Mouse (Mus musculus) midbrain, embryonic 13.5 days (tissue): ENCODE measurements around the gene Snd1. TPM values are rescaled to one million over a fixed set of nuclear protein-coding genes. Genes with fewer than 3 reads are reported as not detected.

ENCODE experiments used
- ATAC-seq: fragments of 200-750 bp; cut with Nextera tagmentation; 2 replicates; pipeline ENCODE4 v1.8.0; 2017; ENCODE audit warnings: mild to moderate bottlenecking, moderate TSS enrichment, moderate library complexity
- H3K27ac ChIP-seq: fragments of 300-500 bp; sonication (generic); 2 replicates; pipeline ENCODE4 v1.5.1; 2015; ENCODE audit warnings: inconsistent platforms, mild to moderate bottlenecking, moderate library complexity
- H3K27me3 ChIP-seq: fragments of 300-500 bp; sonication (generic); 2 replicates; pipeline ENCODE4 v1.6.1; 2015; ENCODE audit warnings: mild to moderate bottlenecking, inconsistent platforms
- H3K36me3 ChIP-seq: fragments of 300-500 bp; sonication (generic); 2 replicates; pipeline ENCODE4 v1.6.1; 2015; ENCODE audit warnings: mild to moderate bottlenecking, inconsistent platforms
- H3K4me1 ChIP-seq: fragments of 300-500 bp; sonication (generic); replicated peaks from 2 replicates; pipeline ENCODE4 v1.6.1; 2015; ENCODE audit warnings: inconsistent platforms
- H3K4me2 ChIP-seq: fragments of 300-500 bp; sonication (generic); replicated peaks from 2 replicates; pipeline ENCODE4 v1.6.1; 2015; ENCODE audit warnings: moderate library complexity, mild to moderate bottlenecking, inconsistent platforms
- H3K4me3 ChIP-seq: fragments of 300-500 bp; sonication (generic); replicated peaks from 2 replicates; pipeline ENCODE4 v1.5.1; 2015; ENCODE audit warnings: mild to moderate bottlenecking, inconsistent platforms
- H3K9ac ChIP-seq: fragments of 300-500 bp; sonication (generic); replicated peaks from 2 replicates; pipeline ENCODE4 v1.6.1; 2015; ENCODE audit warnings: mild to moderate bottlenecking, inconsistent platforms
- H3K9me3 ChIP-seq: fragments of 300-500 bp; sonication (generic); 2 replicates; pipeline ENCODE4 v1.6.1; 2016; ENCODE audit warnings: mild to moderate bottlenecking, inconsistent platforms
- WGBS: fragments of 180-500 bp; shearing (Covaris S2); methylation state at CpG from one replicate; pipeline ENCODE4 v1.1.7; 2015; 5-methylcytosine and 5-hydroxymethylcytosine counted together
- polyA plus RNA-seq: library from polyadenylated mRNA; unstranded; fragments of >200 nt; fragmentation: Nextera tagmentation; extraction: Ambion mirVana; gene quantifications from 2 replicates; pipeline ENCODE4 v1.2.1, GENCODE M21; 2015

Gene Snd1
- polyA plus RNA-seq, 1 experiment from 2014 or later = 86.5 TPM

DNA sequence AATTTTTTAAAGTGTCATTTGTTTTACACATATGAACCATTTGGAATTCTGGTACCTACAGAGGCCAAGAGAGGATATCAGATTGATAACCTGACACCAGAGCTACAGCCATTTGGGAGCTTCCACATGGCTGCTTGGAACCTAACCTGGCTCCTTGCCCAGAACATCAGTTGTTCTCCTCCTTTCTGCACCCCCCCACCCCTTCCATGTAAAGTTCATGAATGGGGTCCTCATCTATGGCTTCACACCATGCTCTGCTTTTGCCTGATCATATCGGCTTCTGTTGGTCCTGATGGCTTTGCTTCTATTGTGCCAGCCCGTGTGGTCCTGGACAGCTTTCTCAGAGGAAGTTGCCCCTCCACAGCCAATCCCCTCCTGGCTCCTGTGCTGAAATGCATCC, 156.0 kb downstream of the Snd1 start:
- H3K4me2 ChIP-seq = no peak overlapping the region
- H3K4me1 ChIP-seq = peaks cover 35% of the 10 kb centered on the region
- 66% methylated on average over 2 of the region's 2 CpGs for WGBS
- no peaks in the 10 kb centered on the region for H3K27me3 ChIP-seq
- H3K36me3 ChIP-seq = no peaks in the 10 kb centered on the region
- no peaks in the 10 kb centered on the region for H3K9me3 ChIP-seq
- no peak overlapping the region for H3K27ac ChIP-seq
- no peak overlapping the region for H3K9ac ChIP-seq
- ATAC-seq = no peak
- H3K4me3 ChIP-seq = no peak overlapping the region

DNA sequence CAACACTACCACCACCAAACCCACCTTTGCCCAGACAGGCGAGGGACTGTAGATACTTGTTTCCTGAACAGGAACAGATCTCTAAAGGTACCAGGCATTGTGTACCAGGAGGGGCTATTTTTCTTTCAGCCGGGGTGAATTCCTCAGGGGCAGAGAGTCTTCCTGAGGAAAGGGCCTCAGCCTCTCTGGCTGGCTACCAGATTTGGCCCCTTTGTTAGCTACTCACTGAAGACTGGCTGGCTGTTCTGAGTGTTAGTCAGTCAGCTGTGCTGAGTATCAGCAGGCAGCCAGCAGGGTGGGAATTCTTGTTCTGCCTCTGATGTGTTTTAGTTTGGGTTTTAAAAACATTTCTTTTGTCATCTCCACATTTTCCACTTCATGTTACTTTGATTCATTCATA, 158.2 kb downstream of the Snd1 start:
- H3K36me3 ChIP-seq = no peaks in the 10 kb centered on the region
- H3K4me1 ChIP-seq = peaks cover 39% of the 10 kb centered on the region
- peak; percentile 57 for ATAC-seq
- H3K9me3 ChIP-seq = no peaks in the 10 kb centered on the region
- no peak overlapping the region for H3K4me3 ChIP-seq
- 34% methylated on average over 2 of the region's 2 CpGs for WGBS
- H3K27me3 ChIP-seq = no peaks in the 10 kb centered on the region
- H3K9ac ChIP-seq = no peak overlapping the region
- no peak overlapping the region for H3K4me2 ChIP-seq
- H3K27ac ChIP-seq = no peak overlapping the region

DNA sequence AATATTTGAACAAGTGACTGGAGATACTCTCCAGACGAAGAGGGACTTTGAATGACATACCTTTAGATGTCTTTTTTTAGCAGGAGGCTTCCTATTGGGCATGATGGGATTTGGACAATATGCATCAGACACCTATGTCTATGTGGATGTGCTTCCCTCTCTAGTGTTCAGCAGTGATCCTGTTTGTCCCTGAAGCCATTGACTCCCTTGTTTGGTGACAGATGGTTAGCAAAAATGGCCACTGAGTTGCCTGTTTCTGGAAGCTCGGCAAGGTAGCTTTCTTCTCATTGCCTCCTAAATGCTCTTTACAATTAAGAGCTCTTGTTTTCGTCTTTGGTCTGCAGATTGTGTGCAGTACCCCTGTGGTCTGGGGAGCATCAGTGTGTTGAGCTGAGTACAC, 158.7 kb downstream of the Snd1 start:
- Histone ChIP-seq H3K27ac (no peak overlapping the region), H3K4me3 (no peak overlapping the region), H3K4me1 (peaks cover 33% of the 10 kb centered on the region), H3K27me3 (no peaks in the 10 kb centered on the region), H3K4me2 (no peak overlapping the region), H3K9me3 (no peaks in the 10 kb centered on the region), H3K36me3 (no peaks in the 10 kb centered on the region), H3K9ac (no peak overlapping the region)
- WGBS = 56% methylated on average over 3 of the region's 3 CpGs
- no peak for ATAC-seq

DNA sequence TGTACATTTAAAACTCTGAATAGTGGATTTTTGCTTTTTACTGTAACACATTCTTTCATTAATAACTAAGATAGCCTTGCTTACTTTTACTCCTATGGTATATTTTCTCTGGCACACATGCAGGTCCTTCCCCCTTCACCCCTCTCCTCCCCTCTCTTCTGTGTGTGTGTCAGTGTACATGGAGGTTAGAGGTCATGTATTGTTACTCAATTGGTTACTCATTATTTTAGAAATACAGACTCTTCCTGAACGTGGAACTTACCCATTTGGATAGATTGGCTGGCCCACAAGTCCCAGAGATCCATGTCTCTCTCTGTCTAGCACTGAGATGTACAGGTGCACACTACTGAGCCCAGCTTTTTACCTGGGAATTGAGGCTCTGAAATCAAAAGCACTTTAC, 160.2 kb downstream of the Snd1 start:
- Histone ChIP-seq H3K27me3 (no peaks in the 10 kb centered on the region), H3K9me3 (no peaks in the 10 kb centered on the region), H3K36me3 (no peaks in the 10 kb centered on the region), H3K4me1 (peaks cover 21% of the 10 kb centered on the region), H3K9ac (no peak overlapping the region), H3K4me2 (no peak overlapping the region), H3K4me3 (no peak overlapping the region), H3K27ac (no peak overlapping the region)
- WGBS = 76% methylated on average over 1 of the region's 1 CpGs
- ATAC-seq = no peak

DNA sequence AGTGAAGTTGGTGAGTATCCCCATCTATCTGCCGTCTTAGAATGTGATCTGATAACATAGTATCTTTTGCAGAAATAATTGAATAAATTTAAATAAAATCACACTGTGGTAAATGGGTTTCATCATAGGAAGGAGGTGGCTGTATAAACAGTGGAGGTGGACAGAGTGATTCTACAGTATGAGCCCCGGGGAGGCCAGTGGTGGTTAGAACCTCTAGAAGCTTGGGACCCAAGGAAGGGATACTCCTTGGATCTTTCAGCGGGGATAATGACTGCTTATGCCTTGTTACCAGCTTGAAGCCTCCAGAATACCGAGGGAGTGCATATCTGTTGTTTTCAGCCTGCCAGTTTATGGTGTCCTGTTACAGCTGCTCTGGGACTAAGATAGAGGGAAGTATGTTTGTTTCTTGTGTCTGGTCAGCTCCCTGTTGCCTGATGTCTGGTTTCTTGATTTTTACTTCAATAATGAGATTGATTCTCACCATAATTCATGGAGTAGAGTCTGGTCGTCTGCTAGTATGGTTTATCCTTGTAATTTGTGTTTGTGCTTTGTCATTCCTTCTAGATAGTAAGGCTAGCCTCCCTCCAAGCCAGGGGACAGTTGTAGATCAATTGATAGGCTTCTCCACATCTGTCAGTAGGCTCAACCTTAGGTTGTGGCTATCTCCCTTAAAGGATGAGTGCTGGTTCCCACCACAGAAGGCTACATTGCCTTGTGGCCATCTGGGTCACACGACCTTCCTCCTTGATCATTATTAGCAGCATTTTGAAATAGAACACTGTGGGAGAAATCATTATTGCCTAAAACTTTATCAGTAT, 160.8 kb downstream of the Snd1 start:
- H3K27ac ChIP-seq = no peak overlapping the region
- H3K4me3 ChIP-seq = no peak overlapping the region
- H3K36me3 ChIP-seq = no peaks in the 10 kb centered on the region
- peaks cover 21% of the 10 kb centered on the region for H3K4me1 ChIP-seq
- H3K9ac ChIP-seq = no peak overlapping the region
- H3K4me2 ChIP-seq = no peak overlapping the region
- H3K27me3 ChIP-seq = no peaks in the 10 kb centered on the region
- H3K9me3 ChIP-seq = no peaks in the 10 kb centered on the region
- 83% methylated on average over 6 of the region's 6 CpGs for WGBS
- ATAC-seq = no peak

DNA sequence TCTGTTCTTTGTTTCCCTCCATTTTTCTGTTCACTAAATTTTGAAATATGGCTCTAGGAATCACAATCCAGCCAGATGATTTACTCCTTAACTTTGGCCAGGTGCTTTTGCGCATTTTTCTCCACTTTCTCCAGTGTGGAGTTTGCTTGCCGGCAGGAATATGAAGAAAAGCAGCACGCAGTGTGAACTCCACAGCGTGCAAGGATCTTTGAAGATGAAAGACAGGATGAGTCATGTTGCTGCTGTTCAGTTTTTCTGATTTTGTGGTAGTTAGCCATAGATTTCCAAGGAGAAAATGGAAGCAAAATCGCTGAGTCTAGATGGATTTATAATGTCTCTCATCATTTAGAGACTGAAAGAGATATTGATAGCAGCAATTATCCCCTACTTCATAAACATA, 165.1 kb downstream of the Snd1 start:
- Histone ChIP-seq H3K9me3 (no peaks in the 10 kb centered on the region), H3K36me3 (no peaks in the 10 kb centered on the region), H3K9ac (no peak overlapping the region), H3K27ac (no peak overlapping the region), H3K4me2 (no peak overlapping the region), H3K4me3 (no peak overlapping the region), H3K4me1 (peaks cover 11% of the 10 kb centered on the region), H3K27me3 (no peaks in the 10 kb centered on the region)
- WGBS = 89% methylated on average over 5 of the region's 5 CpGs
- ATAC-seq = no peak

DNA sequence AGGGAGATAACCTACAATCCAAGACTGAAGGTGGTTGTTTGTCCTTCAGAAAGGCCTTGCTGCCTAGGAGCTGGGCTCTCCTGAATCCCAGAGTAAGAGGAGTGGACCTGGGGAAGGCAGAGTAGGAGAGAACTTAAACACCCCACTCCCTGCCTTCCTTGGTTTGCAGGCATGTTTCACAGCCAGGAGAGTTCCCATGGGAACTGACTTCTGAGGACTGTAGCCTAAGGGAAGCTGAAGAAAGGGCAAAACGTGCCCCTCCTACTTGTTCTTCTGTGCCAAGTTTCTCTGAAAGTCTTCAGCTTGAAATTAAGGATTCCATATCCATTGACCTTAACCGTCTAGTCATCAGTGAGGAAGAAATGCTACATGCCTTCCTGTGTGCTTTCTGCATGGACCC, 168.0 kb downstream of the Snd1 start:
- Histone ChIP-seq H3K36me3 (no peaks in the 10 kb centered on the region), H3K4me2 (no peak overlapping the region), H3K4me1 (peaks cover 4% of the 10 kb centered on the region; the same call in 1 of the 2 replicates), H3K9me3 (no peaks in the 10 kb centered on the region), H3K27me3 (no peaks in the 10 kb centered on the region), H3K27ac (no peak overlapping the region), H3K4me3 (no peak overlapping the region), H3K9ac (no peak overlapping the region)
- ATAC-seq = no peak
- WGBS = 53% methylated on average over 2 of the region's 2 CpGs

DNA sequence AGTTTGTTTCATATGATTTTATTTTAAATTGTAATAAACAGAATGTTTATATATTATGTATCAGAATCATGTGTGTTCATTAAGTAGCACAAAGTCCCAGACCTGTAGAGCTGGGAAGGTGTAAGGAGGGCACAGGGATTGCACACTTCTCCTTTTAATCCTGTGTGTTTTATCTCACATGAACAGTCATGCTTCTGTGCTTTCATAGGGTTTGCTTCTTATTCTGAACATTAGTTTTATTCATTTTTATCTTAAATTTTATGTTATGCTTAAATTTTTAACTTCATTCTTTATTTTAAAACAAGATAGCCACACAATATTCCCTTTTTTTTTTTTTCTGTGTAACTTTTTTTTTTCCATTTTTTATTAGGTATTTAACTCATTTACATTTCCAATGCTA, 170.3 kb downstream of the Snd1 start:
- Histone ChIP-seq H3K27me3 (no peaks in the 10 kb centered on the region), H3K4me3 (no peak overlapping the region), H3K9me3 (no peaks in the 10 kb centered on the region), H3K36me3 (no peaks in the 10 kb centered on the region), H3K4me1 (peaks cover 4% of the 10 kb centered on the region; the same call in 1 of the 2 replicates), H3K27ac (no peak overlapping the region), H3K4me2 (no peak overlapping the region), H3K9ac (no peak overlapping the region)
- ATAC-seq = no peak

DNA sequence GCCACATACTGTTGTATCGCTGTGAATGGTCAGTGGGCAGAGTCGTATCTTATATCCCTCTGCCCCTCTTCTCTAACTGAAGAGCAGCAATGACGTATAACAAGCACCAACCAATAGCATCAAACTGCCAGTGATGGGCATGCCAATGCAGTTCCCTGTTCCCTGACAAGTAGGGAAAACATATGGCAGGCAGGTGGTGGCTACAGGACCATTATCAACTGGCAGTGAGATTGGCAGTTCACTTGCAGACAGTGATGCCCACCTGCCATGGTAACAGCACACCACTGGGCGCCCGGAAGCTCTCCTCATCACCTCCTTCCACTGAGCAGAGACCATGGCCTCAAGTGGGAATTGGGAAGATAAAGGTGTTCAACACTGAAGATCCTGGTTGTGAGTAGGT, 181.6 kb downstream of the Snd1 start:
- WGBS = 92% methylated on average over 5 of the region's 5 CpGs

DNA sequence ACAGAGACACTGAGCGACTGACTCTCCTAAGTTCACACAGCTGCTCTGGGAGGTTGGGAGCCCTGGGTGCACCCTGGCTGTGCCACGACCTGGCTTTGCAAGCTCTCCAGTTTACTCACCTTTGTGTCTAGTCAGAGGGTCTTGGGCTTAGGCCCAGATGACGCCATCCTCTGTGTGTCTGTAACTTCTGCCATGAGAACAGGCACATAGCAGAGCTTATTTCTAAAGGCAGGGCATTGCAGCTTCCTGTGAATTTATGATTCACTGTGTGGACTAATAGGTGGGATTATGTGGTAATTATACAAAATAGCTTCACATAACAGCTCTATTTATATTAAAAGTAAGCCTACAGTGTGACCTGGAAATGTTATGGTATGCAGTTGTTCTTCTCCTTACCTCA, 188.1 kb downstream of the Snd1 start:
- Histone ChIP-seq H3K9ac (no peak overlapping the region), H3K4me2 (no peak overlapping the region), H3K36me3 (no peaks in the 10 kb centered on the region), H3K27me3 (no peaks in the 10 kb centered on the region), H3K4me3 (no peak overlapping the region), H3K4me1 (peaks cover 12% of the 10 kb centered on the region), H3K9me3 (no peaks in the 10 kb centered on the region), H3K27ac (no peak overlapping the region)
- WGBS = 83% methylated on average over 3 of the region's 3 CpGs
- ATAC-seq = no peak

More for the DNA sequence above, 181.6 kb downstream of the Snd1 start:
- H3K27me3 ChIP-seq = no peaks in the 10 kb centered on the region
- no peaks in the 10 kb centered on the region for H3K9me3 ChIP-seq
- H3K4me3 ChIP-seq = no peak overlapping the region
- no peak for ATAC-seq
- peaks cover 4% of the 10 kb centered on the region; the same call in 1 of the 2 replicates for H3K4me1 ChIP-seq
- no peaks in the 10 kb centered on the region for H3K36me3 ChIP-seq
- H3K4me2 ChIP-seq = no peak overlapping the region
- no peak overlapping the region for H3K27ac ChIP-seq
- no peak overlapping the region for H3K9ac ChIP-seq

DNA sequence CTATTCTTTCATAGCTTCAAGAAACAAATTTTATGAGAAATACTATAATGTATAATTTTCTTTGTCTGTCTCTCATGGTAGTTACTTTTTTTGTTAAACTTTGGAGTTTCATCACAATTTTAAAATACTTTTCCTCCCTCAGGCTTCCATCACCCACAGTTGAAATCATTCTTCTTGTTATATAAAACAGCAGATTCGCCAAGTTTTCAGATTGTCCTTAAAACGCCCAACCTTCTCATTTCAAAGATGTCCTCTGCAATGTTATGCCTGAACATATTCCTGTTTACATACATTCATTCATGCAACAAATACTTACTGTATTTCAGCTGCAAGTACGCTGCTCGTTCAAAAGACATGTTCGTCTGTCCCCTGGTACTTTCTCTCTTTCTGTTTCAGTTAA, 188.7 kb downstream of the Snd1 start:
- Histone ChIP-seq H3K4me2 (no peak overlapping the region), H3K9ac (no peak overlapping the region), H3K4me1 (peaks cover 12% of the 10 kb centered on the region), H3K27ac (no peak overlapping the region), H3K36me3 (no peaks in the 10 kb centered on the region), H3K9me3 (no peaks in the 10 kb centered on the region), H3K27me3 (no peaks in the 10 kb centered on the region), H3K4me3 (no peak overlapping the region)
- no peak for ATAC-seq
- WGBS = 89% methylated on average over 5 of the region's 5 CpGs

DNA sequence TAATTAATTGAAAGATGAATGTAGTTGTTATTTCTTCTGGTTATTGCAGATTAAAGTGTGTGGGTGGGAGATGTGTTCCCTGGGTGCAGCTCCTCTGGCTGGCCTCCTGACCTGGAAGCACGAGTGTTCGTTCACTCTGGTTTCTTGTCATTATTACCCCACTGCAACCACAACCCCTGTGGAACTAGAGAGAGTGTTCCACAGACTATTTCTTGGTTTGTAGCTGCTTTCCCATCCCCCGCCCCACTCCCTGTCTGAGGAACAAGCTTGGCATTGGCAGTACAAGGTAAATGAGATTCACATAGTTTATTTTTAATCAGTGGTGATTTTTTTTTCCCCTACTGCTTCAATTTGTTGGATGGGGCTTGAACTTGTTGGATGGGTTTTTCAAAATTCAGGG, 189.8 kb downstream of the Snd1 start:
- Histone ChIP-seq H3K4me3 (no peak overlapping the region), H3K4me2 (no peak overlapping the region), H3K9me3 (no peaks in the 10 kb centered on the region), H3K36me3 (peaks cover 3% of the 10 kb centered on the region; the same call in 1 of the 2 replicates), H3K27me3 (no peaks in the 10 kb centered on the region), H3K9ac (no peak overlapping the region), H3K27ac (0 out of 2 replicates have a peak overlapping the region, but pooled peaks have one; percentile 30), H3K4me1 (peaks cover 8% of the 10 kb centered on the region)
- no peak for ATAC-seq
- WGBS = 69% methylated on average over 3 of the region's 3 CpGs

DNA sequence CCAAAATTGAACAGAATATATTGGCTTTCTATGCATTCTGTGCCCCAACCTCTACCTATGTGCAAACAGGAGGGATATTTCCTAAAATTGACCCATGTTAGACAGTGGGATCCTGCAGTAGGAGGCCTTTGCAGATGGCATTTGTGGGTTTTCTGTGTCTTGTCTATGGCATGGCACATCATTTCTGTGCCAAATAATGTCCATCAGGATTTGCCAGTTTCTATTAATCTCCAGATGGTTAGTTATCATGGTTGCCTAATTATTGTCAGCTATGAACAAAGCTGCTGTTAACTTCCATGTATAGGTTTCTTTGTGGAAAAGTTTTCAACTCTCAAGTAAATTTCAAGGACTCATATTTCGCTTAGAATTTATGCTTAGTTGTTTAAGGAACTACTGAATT, 192.6 kb downstream of the Snd1 start:
- Histone ChIP-seq H3K27ac (no peak overlapping the region), H3K4me3 (no peak overlapping the region), H3K27me3 (no peaks in the 10 kb centered on the region), H3K4me2 (no peak overlapping the region), H3K4me1 (peaks cover 8% of the 10 kb centered on the region), H3K9ac (no peak overlapping the region), H3K36me3 (peaks cover 3% of the 10 kb centered on the region; the same call in 1 of the 2 replicates), H3K9me3 (no peaks in the 10 kb centered on the region)
- ATAC-seq = no peak
- 96% methylated on average over 1 of the region's 1 CpGs for WGBS
